Mouse (Mus musculus): Measurements from ENCODE around the gene St8sia1. TPM values are rescaled to one million over a fixed set of nuclear protein-coding genes. Genes with fewer than 3 reads are reported as not detected.
A peak's percentile ranks its signal among the peaks of the same experiment; 100 is the strongest.

St8sia1 gene
- total and polyA plus RNA-seq, 2 experiments from 2014 or later = 3.5 to 15.5 TPM

GRCm38 (mm10) chr6:142863881-142864280 is 100.4 kb downstream of the St8sia1 start:
- WGBS = 94% methylated on average over 4 of the region's 4 CpGs
- H3K27ac ChIP-seq (ENCODE audit: low read depth, low read length) = no peak overlapping the region
- DNase-seq (no peak), ATAC-seq (no peak)
- H3K9me3 ChIP-seq (ENCODE audit: low read length) = no peaks in the 10 kb centered on the region
- H3K27me3 ChIP-seq (ENCODE audit: insufficient read depth, low read length) = no peaks in the 10 kb centered on the region
- no peak overlapping the region for H3K9ac ChIP-seq
- TF ChIP-seq CTCF (IDR thresholded peaks at IDR 0.05; ENCODE audit: low read depth) = no peak
- no peak overlapping the region for H3K4me3 ChIP-seq (ENCODE audit: low read depth, low read length)
- no peaks in the 10 kb centered on the region for H3K36me3 ChIP-seq (ENCODE audit: insufficient read depth)
- no peaks in the 10 kb centered on the region; the same call in 1 of the 2 replicates for H3K4me1 ChIP-seq (ENCODE audit: insufficient read depth)
- H3K4me2 ChIP-seq (ENCODE audit: low read depth) = no peak overlapping the region

- H3K4me2 ChIP-seq (ENCODE audit: low read depth) = no peak overlapping the region
- no peak overlapping the region for H3K9ac ChIP-seq
- H3K27me3 ChIP-seq (ENCODE audit: insufficient read depth, low read length) = no peaks in the 10 kb centered on the region
- ATAC-seq = no peak
- WGBS = 98% methylated on average over 3 of the region's 3 CpGs
- H3K9me3 ChIP-seq (ENCODE audit: low read length) = no peaks in the 10 kb centered on the region
- H3K4me3 ChIP-seq (ENCODE audit: low read depth, low read length) = no peak overlapping the region
- H3K36me3 ChIP-seq (ENCODE audit: insufficient read depth) = no peaks in the 10 kb centered on the region
- TF ChIP-seq CTCF (IDR thresholded peaks at IDR 0.05; ENCODE audit: low read depth) = no peak
- no peak overlapping the region for H3K27ac ChIP-seq (ENCODE audit: low read depth, low read length)
- DNase-seq = no peak
- no peaks in the 10 kb centered on the region; the same call in 1 of the 2 replicates for H3K4me1 ChIP-seq (ENCODE audit: insufficient read depth)
These were observed 102.0 kb downstream of the St8sia1 start for GRCm38 (mm10) chr6:142862265-142862664.

- Histone ChIP-seq H3K4me3 (ENCODE audit: low read depth, low read length) (no peak overlapping the region), H3K27ac (ENCODE audit: low read depth, low read length) (no peak overlapping the region), H3K9ac (no peak overlapping the region), H3K4me1 (ENCODE audit: insufficient read depth) (no peaks in the 10 kb centered on the region), H3K9me3 (ENCODE audit: low read length) (no peaks in the 10 kb centered on the region), H3K4me2 (ENCODE audit: low read depth) (no peak overlapping the region), H3K36me3 (ENCODE audit: insufficient read depth) (no peaks in the 10 kb centered on the region), H3K27me3 (ENCODE audit: insufficient read depth, low read length) (no peaks in the 10 kb centered on the region)
- DNase-seq (no peak), ATAC-seq (no peak)
- no peak for TF ChIP-seq CTCF (IDR thresholded peaks at IDR 0.05; ENCODE audit: low read depth)
- WGBS = 97% methylated on average over 1 of the region's 1 CpGs
These were observed 103.9 kb downstream of the St8sia1 start for GRCm38 (mm10) chr6:142860396-142860795.

- no peak overlapping the region for H3K4me3 ChIP-seq (ENCODE audit: low read depth, low read length)
- H3K27ac ChIP-seq (ENCODE audit: low read depth, low read length) = no peak overlapping the region
- ATAC-seq (no peak), DNase-seq (no peak)
- H3K36me3 ChIP-seq (ENCODE audit: insufficient read depth) = no peaks in the 10 kb centered on the region
- WGBS = 85% methylated on average over 4 of the region's 4 CpGs
- no peaks in the 10 kb centered on the region for H3K27me3 ChIP-seq (ENCODE audit: insufficient read depth, low read length)
- H3K9ac ChIP-seq = no peak overlapping the region
- no peak overlapping the region for H3K4me2 ChIP-seq (ENCODE audit: low read depth)
- no peak for TF ChIP-seq CTCF (IDR thresholded peaks at IDR 0.05; ENCODE audit: low read depth)
- H3K9me3 ChIP-seq (ENCODE audit: low read length) = no peaks in the 10 kb centered on the region
- no peaks in the 10 kb centered on the region for H3K4me1 ChIP-seq (ENCODE audit: insufficient read depth)
These were observed 104.3 kb downstream of the St8sia1 start for GRCm38 (mm10) chr6:142859946-142860345.

- Histone ChIP-seq H3K27me3 (ENCODE audit: insufficient read depth, low read length) (no peaks in the 10 kb centered on the region), H3K4me3 (ENCODE audit: low read depth, low read length) (no peak overlapping the region), H3K4me1 (ENCODE audit: insufficient read depth) (no peaks in the 10 kb centered on the region), H3K27ac (ENCODE audit: low read depth, low read length) (no peak overlapping the region), H3K4me2 (ENCODE audit: low read depth) (no peak overlapping the region), H3K9me3 (ENCODE audit: low read length) (no peaks in the 10 kb centered on the region), H3K36me3 (ENCODE audit: insufficient read depth) (no peaks in the 10 kb centered on the region), H3K9ac (no peak overlapping the region)
- 92% methylated on average over 2 of the region's 2 CpGs for WGBS
- no peak for ATAC-seq
- DNase-seq = no peak
- TF ChIP-seq CTCF (IDR thresholded peaks at IDR 0.05; ENCODE audit: low read depth) = peak; percentile 63
These were observed 105.3 kb downstream of the St8sia1 start for GRCm38 (mm10) chr6:142858937-142859336.

GRCm38 (mm10) chr6:142856258-142856874 is 107.9 kb downstream of the St8sia1 start:
- Histone ChIP-seq H3K4me1 (ENCODE audit: insufficient read depth) (no peaks in the 10 kb centered on the region), H3K27me3 (ENCODE audit: insufficient read depth, low read length) (no peaks in the 10 kb centered on the region), H3K27ac (ENCODE audit: low read depth, low read length) (no peak overlapping the region), H3K36me3 (ENCODE audit: insufficient read depth) (no peaks in the 10 kb centered on the region), H3K9ac (no peak overlapping the region), H3K4me3 (ENCODE audit: low read depth, low read length) (no peak overlapping the region), H3K4me2 (ENCODE audit: low read depth) (no peak overlapping the region), H3K9me3 (ENCODE audit: low read length) (no peaks in the 10 kb centered on the region)
- TF ChIP-seq CTCF (IDR thresholded peaks at IDR 0.05; ENCODE audit: low read depth) = no peak
- no peak for ATAC-seq
- no peak for DNase-seq
- WGBS = 75% methylated on average over 3 of the region's 3 CpGs

GRCm38 (mm10) chr6:142855761-142856160 is 108.5 kb downstream of the St8sia1 start:
- Histone ChIP-seq H3K27me3 (ENCODE audit: insufficient read depth, low read length) (no peaks in the 10 kb centered on the region), H3K4me3 (ENCODE audit: low read depth, low read length) (no peak overlapping the region), H3K9me3 (ENCODE audit: low read length) (no peaks in the 10 kb centered on the region), H3K4me2 (ENCODE audit: low read depth) (no peak overlapping the region), H3K4me1 (ENCODE audit: insufficient read depth) (no peaks in the 10 kb centered on the region), H3K9ac (no peak overlapping the region), H3K36me3 (ENCODE audit: insufficient read depth) (no peaks in the 10 kb centered on the region), H3K27ac (ENCODE audit: low read depth, low read length) (no peak overlapping the region)
- no peak for ATAC-seq
- no peak for DNase-seq
- 92% methylated on average over 5 of the region's 5 CpGs for WGBS
- no peak for TF ChIP-seq CTCF (IDR thresholded peaks at IDR 0.05; ENCODE audit: low read depth)

Measured in forebrain, postnatal 0 days (tissue).